Mouse (Mus musculus) hindbrain, embryonic 15.5 days (tissue): ENCODE data around the gene Hdac4. TPM values are rescaled to one million over a fixed set of nuclear protein-coding genes. Genes with fewer than 3 reads are reported as not detected.

Source experiments
- ATAC-seq: fragments of 200-750 bp; cut with Nextera tagmentation; 2 replicates; pipeline ENCODE4 v1.8.0; 2017; ENCODE audit warnings: low read depth, moderate number of reproducible peaks, moderate TSS enrichment; ENCODE audit not compliant: low FRiP score
- H3K27ac ChIP-seq: fragments of 300-500 bp; sonication (generic); replicated peaks from 2 replicates; pipeline ENCODE4 v1.5.1; 2015; ENCODE audit warnings: mild to moderate bottlenecking, inconsistent platforms
- H3K27me3 ChIP-seq: fragments of 300-500 bp; sonication (generic); 2 replicates; pipeline ENCODE4 v1.6.1; 2015; ENCODE audit warnings: control low read depth, inconsistent platforms
- H3K36me3 ChIP-seq: fragments of 300-500 bp; sonication (generic); 2 replicates; pipeline ENCODE4 v1.6.1; 2015; ENCODE audit warnings: control low read depth, inconsistent platforms
- H3K4me1 ChIP-seq: fragments of 300-500 bp; sonication (generic); replicated peaks from 2 replicates; pipeline ENCODE4 v1.6.1; 2015; ENCODE audit warnings: control low read depth, inconsistent platforms
- H3K4me2 ChIP-seq: fragments of 300-500 bp; sonication (generic); 2 replicates; pipeline ENCODE4 v1.6.1; 2015; ENCODE audit warnings: moderate library complexity, mild to moderate bottlenecking, inconsistent platforms
- H3K4me3 ChIP-seq: fragments of 300-500 bp; sonication (generic); 2 replicates; pipeline ENCODE4 v1.5.1; 2015; ENCODE audit warnings: mild to moderate bottlenecking, inconsistent platforms
- H3K9ac ChIP-seq: fragments of 300-500 bp; sonication (generic); 2 replicates; pipeline ENCODE4 v1.6.1; 2015; ENCODE audit warnings: inconsistent platforms
- H3K9me3 ChIP-seq: fragments of 300-500 bp; sonication (generic); 2 replicates; pipeline ENCODE4 v1.6.1; 2016; ENCODE audit warnings: control low read depth, inconsistent platforms
- WGBS: fragments of 180-500 bp; shearing (Covaris S2); methylation state at CpG from one replicate; pipeline ENCODE4 v1.1.7; 2015; 5-methylcytosine and 5-hydroxymethylcytosine counted together
- polyA plus RNA-seq: library from polyadenylated mRNA; unstranded; fragments of >200 nt; fragmentation: Nextera tagmentation; extraction: Ambion mirVana; gene quantifications from 2 replicates; pipeline ENCODE4 v1.2.1, GENCODE M21; 2015

Hdac4 gene
- polyA plus RNA-seq, 1 experiment from 2014 or later: 32.4 TPM

GRCm38 (mm10) chr1:92117597-92117996, 77.9 kb downstream of the Hdac4 start:
- 92% methylated on average over 5 of the region's 5 CpGs for WGBS
- no peak overlapping the region for H3K4me3 ChIP-seq
- H3K27ac ChIP-seq: no peak overlapping the region
- no peaks in the 10 kb centered on the region for H3K36me3 ChIP-seq
- no peak overlapping the region for H3K4me2 ChIP-seq
- no peaks in the 10 kb centered on the region for H3K27me3 ChIP-seq
- H3K9ac ChIP-seq: no peak overlapping the region
- no peaks in the 10 kb centered on the region for H3K9me3 ChIP-seq
- no peak for ATAC-seq
- H3K4me1 ChIP-seq: no peaks in the 10 kb centered on the region

GRCm38 (mm10) chr1:92116169-92116568, 79.3 kb downstream of the Hdac4 start:
- H3K4me3 ChIP-seq: no peak overlapping the region
- H3K36me3 ChIP-seq: no peaks in the 10 kb centered on the region
- 77% methylated on average over 4 of the region's 4 CpGs for WGBS
- no peaks in the 10 kb centered on the region for H3K4me1 ChIP-seq
- no peak overlapping the region for H3K4me2 ChIP-seq
- no peak for ATAC-seq
- H3K9me3 ChIP-seq: no peaks in the 10 kb centered on the region
- no peaks in the 10 kb centered on the region for H3K27me3 ChIP-seq
- H3K9ac ChIP-seq: no peak overlapping the region
- no peak overlapping the region for H3K27ac ChIP-seq

GRCm38 (mm10) chr1:92114091-92114490, 81.4 kb downstream of the Hdac4 start:
- Histone ChIP-seq H3K4me3 (no peak overlapping the region), H3K9me3 (no peaks in the 10 kb centered on the region), H3K9ac (no peak overlapping the region), H3K4me1 (0 out of 2 replicates have a peak, but pooled peaks cover 5% of the 10 kb centered on the region), H3K27me3 (no peaks in the 10 kb centered on the region), H3K36me3 (no peaks in the 10 kb centered on the region), H3K4me2 (no peak overlapping the region), H3K27ac (no peak overlapping the region)
- WGBS: 90% methylated on average over 3 of the region's 3 CpGs
- ATAC-seq: no peak

DNA sequence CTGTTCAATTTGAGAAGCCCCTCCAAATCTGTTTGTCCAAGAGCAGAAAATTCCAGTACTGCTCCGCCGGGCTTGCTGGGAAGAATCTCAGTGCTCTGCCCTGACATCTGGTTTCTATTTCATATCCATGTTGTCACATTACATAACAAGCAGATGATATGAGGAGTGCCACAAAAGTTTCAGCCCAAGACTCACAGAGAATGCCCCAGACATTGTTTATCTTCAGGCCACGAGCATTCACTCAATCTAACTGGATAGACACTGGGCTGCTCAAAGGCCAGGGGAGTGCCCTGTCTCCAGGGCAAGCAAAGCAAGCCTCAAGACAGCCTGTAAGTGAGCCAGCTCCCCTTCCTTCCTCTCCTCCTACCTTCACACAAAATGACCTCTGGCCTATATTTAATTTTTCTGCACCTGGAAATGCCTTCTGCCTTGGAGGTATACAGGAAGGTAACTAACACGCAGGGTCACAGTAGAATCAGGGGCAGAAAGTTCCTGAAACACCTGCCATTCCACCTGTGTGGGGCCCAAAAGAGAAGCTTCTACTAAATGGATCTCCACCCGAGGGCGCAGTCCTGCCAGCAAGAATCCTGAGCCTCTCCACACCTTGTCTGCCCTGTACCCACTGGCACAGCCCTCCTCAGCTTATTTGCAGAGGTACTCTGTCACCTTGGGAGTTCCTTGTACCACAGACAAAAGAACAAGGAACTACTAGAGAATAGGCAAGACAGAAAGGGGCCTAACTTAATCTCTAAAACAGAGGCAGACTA, 82.1 kb downstream of the Hdac4 start:
- no peak overlapping the region for H3K4me3 ChIP-seq
- H3K9me3 ChIP-seq: no peaks in the 10 kb centered on the region
- H3K9ac ChIP-seq: no peak overlapping the region
- no peak overlapping the region for H3K27ac ChIP-seq
- H3K4me2 ChIP-seq: no peak overlapping the region
- no peak for ATAC-seq
- WGBS: 82% methylated on average over 6 of the region's 6 CpGs
- H3K27me3 ChIP-seq: no peaks in the 10 kb centered on the region
- 0 out of 2 replicates have a peak, but pooled peaks cover 5% of the 10 kb centered on the region for H3K4me1 ChIP-seq
- H3K36me3 ChIP-seq: no peaks in the 10 kb centered on the region

GRCm38 (mm10) chr1:92112591-92112990, 82.9 kb downstream of the Hdac4 start:
- WGBS: 91% methylated on average over 5 of the region's 5 CpGs
- H3K4me2 ChIP-seq: no peak overlapping the region
- H3K36me3 ChIP-seq: no peaks in the 10 kb centered on the region
- ATAC-seq: no peak
- H3K9me3 ChIP-seq: no peaks in the 10 kb centered on the region
- H3K27ac ChIP-seq: no peak overlapping the region
- 0 out of 2 replicates have a peak, but pooled peaks cover 5% of the 10 kb centered on the region for H3K4me1 ChIP-seq
- no peak overlapping the region for H3K9ac ChIP-seq
- H3K4me3 ChIP-seq: no peak overlapping the region
- no peaks in the 10 kb centered on the region for H3K27me3 ChIP-seq

- no peak for ATAC-seq
- H3K9ac ChIP-seq: no peak overlapping the region
- no peak overlapping the region for H3K4me2 ChIP-seq
- no peak overlapping the region for H3K27ac ChIP-seq
- H3K36me3 ChIP-seq: no peaks in the 10 kb centered on the region
- no peaks in the 10 kb centered on the region for H3K27me3 ChIP-seq
- no peak overlapping the region for H3K4me3 ChIP-seq
- WGBS: 90% methylated on average over 2 of the region's 2 CpGs
- no peaks in the 10 kb centered on the region for H3K9me3 ChIP-seq
- H3K4me1 ChIP-seq: 0 out of 2 replicates have a peak, but pooled peaks cover 6% of the 10 kb centered on the region
Observed at GRCm38 (mm10) chr1:92111551-92111950, 83.9 kb downstream of the Hdac4 start.

- ATAC-seq: no peak
- Histone ChIP-seq H3K4me2 (no peak overlapping the region), H3K9me3 (no peaks in the 10 kb centered on the region), H3K9ac (no peak overlapping the region), H3K27me3 (no peaks in the 10 kb centered on the region), H3K4me1 (0 out of 2 replicates have a peak, but pooled peaks cover 11% of the 10 kb centered on the region), H3K36me3 (no peaks in the 10 kb centered on the region), H3K4me3 (no peak overlapping the region), H3K27ac (no peak overlapping the region)
- WGBS: 85% methylated on average over 1 of the region's 1 CpGs
Observed at GRCm38 (mm10) chr1:92111026-92111425, 84.5 kb downstream of the Hdac4 start.

DNA sequence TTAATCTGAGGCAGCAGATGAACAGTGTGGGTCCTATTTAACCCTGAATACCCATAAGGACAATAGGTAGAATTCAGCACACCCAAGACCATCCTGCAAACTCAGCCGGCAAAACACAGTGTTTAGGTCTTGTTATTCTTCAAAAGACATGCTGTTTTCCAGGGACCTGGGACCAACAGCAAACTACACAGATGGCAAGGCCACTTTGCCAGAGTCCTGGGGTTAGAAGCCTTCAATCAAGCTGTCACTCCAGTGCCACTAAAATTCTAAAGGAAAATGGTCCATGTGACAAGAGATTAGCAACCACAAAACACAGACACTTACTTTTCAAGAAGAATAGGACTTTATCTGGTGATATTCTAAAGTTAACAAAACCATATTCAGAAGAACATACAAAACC, 86.3 kb downstream of the Hdac4 start:
- 28% methylated on average over 1 of the region's 1 CpGs for WGBS
- no peak for ATAC-seq
- H3K4me3 ChIP-seq: no peak overlapping the region
- H3K4me1 ChIP-seq: 0 out of 2 replicates have a peak, but pooled peaks cover 12% of the 10 kb centered on the region
- no peaks in the 10 kb centered on the region for H3K36me3 ChIP-seq
- no peak overlapping the region for H3K27ac ChIP-seq
- no peak overlapping the region for H3K4me2 ChIP-seq
- no peaks in the 10 kb centered on the region for H3K9me3 ChIP-seq
- H3K9ac ChIP-seq: no peak overlapping the region
- no peaks in the 10 kb centered on the region for H3K27me3 ChIP-seq

- no peaks in the 10 kb centered on the region for H3K9me3 ChIP-seq
- 80% methylated on average over 2 of the region's 2 CpGs for WGBS
- no peak overlapping the region for H3K4me3 ChIP-seq
- H3K27ac ChIP-seq: no peak overlapping the region
- 0 out of 2 replicates have a peak, but pooled peaks cover 12% of the 10 kb centered on the region for H3K4me1 ChIP-seq
- no peak overlapping the region for H3K9ac ChIP-seq
- no peaks in the 10 kb centered on the region for H3K36me3 ChIP-seq
- ATAC-seq: no peak
- no peaks in the 10 kb centered on the region for H3K27me3 ChIP-seq
- no peak overlapping the region for H3K4me2 ChIP-seq
Observed at GRCm38 (mm10) chr1:92108556-92108955, 86.9 kb downstream of the Hdac4 start.

DNA sequence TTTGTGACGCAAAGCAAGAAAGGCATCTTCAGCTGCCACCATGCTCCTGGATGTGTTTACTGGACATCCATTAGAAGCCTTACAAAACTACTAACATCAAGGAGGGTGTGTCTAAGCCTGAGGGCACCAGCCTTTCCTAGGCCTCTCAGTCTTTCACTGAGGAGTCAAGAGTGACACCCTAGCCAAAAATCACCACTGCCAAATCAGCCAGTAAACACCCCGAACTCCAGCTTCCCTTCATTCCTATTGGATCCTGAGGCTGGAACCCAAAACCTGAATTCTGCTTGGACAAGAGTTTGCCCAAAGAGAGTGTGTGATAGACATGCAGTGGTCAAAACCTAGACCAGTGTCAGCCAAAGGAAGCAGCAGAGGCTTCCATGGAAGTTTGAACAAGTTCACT, 87.5 kb downstream of the Hdac4 start:
- no peak for ATAC-seq

GRCm38 (mm10) chr1:92107521-92107920, 88.0 kb downstream of the Hdac4 start:
- 94% methylated on average over 2 of the region's 2 CpGs for WGBS
- no peaks in the 10 kb centered on the region for H3K36me3 ChIP-seq
- H3K9me3 ChIP-seq: no peaks in the 10 kb centered on the region
- no peaks in the 10 kb centered on the region for H3K27me3 ChIP-seq
- no peak overlapping the region for H3K9ac ChIP-seq
- 0 out of 2 replicates have a peak, but pooled peaks cover 12% of the 10 kb centered on the region for H3K4me1 ChIP-seq
- no peak overlapping the region for H3K4me3 ChIP-seq
- no peak for ATAC-seq
- no peak overlapping the region for H3K27ac ChIP-seq
- H3K4me2 ChIP-seq: no peak overlapping the region

More for the DNA sequence above, 87.5 kb downstream of the Hdac4 start:
- WGBS: 93% methylated on average over 2 of the region's 2 CpGs
- H3K4me1 ChIP-seq: 0 out of 2 replicates have a peak, but pooled peaks cover 12% of the 10 kb centered on the region
- H3K27me3 ChIP-seq: no peaks in the 10 kb centered on the region
- H3K9me3 ChIP-seq: no peaks in the 10 kb centered on the region
- no peak overlapping the region for H3K4me3 ChIP-seq
- no peaks in the 10 kb centered on the region for H3K36me3 ChIP-seq
- H3K27ac ChIP-seq: no peak overlapping the region
- H3K4me2 ChIP-seq: no peak overlapping the region
- no peak overlapping the region for H3K9ac ChIP-seq

GRCm38 (mm10) chr1:92106486-92107160, 88.9 kb downstream of the Hdac4 start:
- no peaks in the 10 kb centered on the region for H3K36me3 ChIP-seq
- H3K9me3 ChIP-seq: no peaks in the 10 kb centered on the region
- no peak for ATAC-seq
- no peak overlapping the region for H3K9ac ChIP-seq
- no peaks in the 10 kb centered on the region for H3K27me3 ChIP-seq
- H3K27ac ChIP-seq: no peak overlapping the region
- no peak overlapping the region for H3K4me3 ChIP-seq
- H3K4me1 ChIP-seq: 0 out of 2 replicates have a peak, but pooled peaks cover 12% of the 10 kb centered on the region
- H3K4me2 ChIP-seq: no peak overlapping the region
- WGBS: 89% methylated on average over 4 of the region's 4 CpGs
